Mouse (Mus musculus): ENCODE measurements around the gene Cdk18. TPM values are rescaled to one million over a fixed set of nuclear protein-coding genes. Genes with fewer than 3 reads are reported as not detected.
A peak's percentile ranks its signal among the peaks of the same experiment; 100 is the strongest.

Gene Cdk18
- polyA plus RNA-seq, 2 experiments = 0.67 to 1.7 TPM

DNA sequence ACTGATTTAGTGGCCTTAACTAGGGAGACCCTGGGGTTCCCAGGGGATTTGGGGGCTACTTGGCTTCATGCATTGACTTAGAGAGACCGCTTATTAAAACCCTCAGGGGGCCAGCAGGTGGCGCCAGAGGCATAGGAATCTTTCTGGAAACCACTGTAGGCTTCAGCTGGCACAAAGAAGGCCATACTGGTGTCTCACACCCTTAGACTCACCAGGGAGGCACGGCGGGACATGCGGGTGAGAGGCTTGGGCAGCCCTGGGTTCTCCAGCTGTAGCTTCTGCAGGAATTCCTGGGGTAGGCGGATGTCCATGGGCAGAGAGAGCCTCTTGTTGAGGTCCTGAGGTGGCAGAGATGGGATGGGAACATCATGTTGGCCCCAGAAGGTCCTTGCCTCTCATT is 18.2 kb downstream of the Cdk18 start:
- H3K4me1 ChIP-seq (replicated peaks; ENCODE audit: control insufficient read depth in 2 of 2, insufficient read depth in 2 of 2, low read length in 1 of 2) = peaks cover 0 to 5% of the 10 kb centered on the region in 2 experiments; a peak in 2 of 4 replicates
- H3K27me3 ChIP-seq (ENCODE audit: control insufficient read depth, insufficient read depth, low read length) = no peaks in the 10 kb centered on the region
- H3K9ac ChIP-seq (replicated peaks) = no peak overlapping the region
- no peak for ATAC-seq (ENCODE audit: insufficient read depth)
- no peak overlapping the region for H3K27ac ChIP-seq
- WGBS (ENCODE audit: insufficient replicate concordance) = 24% methylated on average over 6 of the region's 6 CpGs
- DNase-seq (ENCODE audit: low read depth in 3 of 3, low spot score in 3 of 3) = peak; percentile 24 to 44 (median 32)
- H3K36me3 ChIP-seq (replicated peaks; ENCODE audit: control insufficient read depth, insufficient read depth, low read depth) = no peaks in the 10 kb centered on the region
- peak; percentile 76 for TF ChIP-seq CTCF (IDR thresholded peaks at IDR 0.05; ENCODE audit: low read depth)
- TF ChIP-seq EP300 (IDR thresholded peaks at IDR 0.05; ENCODE audit: low read depth) = no peak
- no peak overlapping the region for H3K4me3 ChIP-seq (ENCODE audit: insufficient read depth in 1 of 2, low read depth in 2 of 2, low read length in 2 of 2)
- no peaks in the 10 kb centered on the region for H3K9me3 ChIP-seq (ENCODE audit: control insufficient read depth, low read length)
- H3K4me2 ChIP-seq (ENCODE audit: low read depth) = no peak overlapping the region

DNA sequence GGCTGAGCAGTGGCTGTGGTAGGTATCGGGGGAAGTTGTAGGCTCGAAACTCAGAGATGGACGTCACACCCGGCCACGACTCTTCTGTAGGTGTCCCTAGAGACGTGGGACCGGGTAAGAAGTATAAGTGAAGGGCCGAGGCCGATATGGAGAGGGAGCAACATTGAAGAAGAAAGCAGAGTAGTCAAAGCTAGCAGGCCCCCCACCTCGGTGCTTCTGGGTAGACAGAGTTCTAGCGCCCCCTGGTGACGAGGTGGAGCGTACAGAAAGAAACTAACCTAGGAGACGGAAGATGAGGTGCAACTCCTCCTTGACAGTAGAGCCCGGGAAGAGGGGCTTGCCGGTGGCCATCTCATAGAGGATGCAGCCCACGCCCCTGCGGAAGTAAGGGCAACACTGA is 22.9 kb downstream of the Cdk18 start:
- TF ChIP-seq EP300 (IDR thresholded peaks at IDR 0.05; ENCODE audit: low read depth) (no peak), CTCF (IDR thresholded peaks at IDR 0.05; ENCODE audit: low read depth) (peak; percentile 81)
- H3K4me1 ChIP-seq (replicated peaks; ENCODE audit: control insufficient read depth in 2 of 2, insufficient read depth in 2 of 2, low read length in 1 of 2) = no peaks in the 10 kb centered on the region
- no peak overlapping the region for H3K4me3 ChIP-seq (ENCODE audit: insufficient read depth in 1 of 2, low read depth in 2 of 2, low read length in 2 of 2)
- DNase-seq (ENCODE audit: low read depth in 3 of 3, low spot score in 3 of 3) = peak in 2 of 3 experiments; percentile 19 to 24
- no peak overlapping the region for H3K4me2 ChIP-seq (ENCODE audit: low read depth)
- H3K9me3 ChIP-seq (ENCODE audit: control insufficient read depth, low read length) = no peaks in the 10 kb centered on the region
- no peaks in the 10 kb centered on the region for H3K36me3 ChIP-seq (replicated peaks; ENCODE audit: control insufficient read depth, insufficient read depth, low read depth)
- WGBS (ENCODE audit: insufficient replicate concordance) = 27% methylated on average over 18 of the region's 18 CpGs
- no peak for ATAC-seq (ENCODE audit: insufficient read depth)
- H3K9ac ChIP-seq (replicated peaks) = no peak overlapping the region
- H3K27me3 ChIP-seq (ENCODE audit: control insufficient read depth, insufficient read depth, low read length) = no peaks in the 10 kb centered on the region
- H3K27ac ChIP-seq = no peak overlapping the region

DNA sequence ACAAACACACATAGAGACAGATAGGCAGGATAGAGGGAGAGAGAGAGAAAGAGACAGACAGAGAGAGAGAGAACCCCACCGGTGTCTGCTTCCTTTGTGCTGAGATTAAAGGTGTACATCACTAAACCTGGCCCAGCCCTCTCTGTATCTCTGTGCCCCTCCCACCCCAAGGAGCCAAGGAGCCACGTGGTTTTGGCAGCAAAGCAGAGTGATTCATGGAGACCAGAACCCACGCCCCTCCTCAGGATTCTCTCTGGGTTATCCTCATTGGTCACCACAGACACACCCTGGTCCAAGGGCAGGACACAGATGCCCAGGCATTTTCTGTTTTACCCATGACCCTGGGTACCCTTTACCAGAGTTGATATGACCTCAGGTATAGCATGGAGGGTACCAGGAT is 26.4 kb downstream of the Cdk18 start:
- ATAC-seq (ENCODE audit: insufficient read depth) = no peak
- WGBS (ENCODE audit: insufficient replicate concordance) = 40% methylated on average over 3 of the region's 3 CpGs
- no peak overlapping the region for H3K4me2 ChIP-seq (ENCODE audit: low read depth)
- H3K4me1 ChIP-seq (replicated peaks; ENCODE audit: control insufficient read depth in 2 of 2, insufficient read depth in 2 of 2, low read length in 1 of 2) = no peaks in the 10 kb centered on the region
- no peaks in the 10 kb centered on the region for H3K36me3 ChIP-seq (replicated peaks; ENCODE audit: control insufficient read depth, insufficient read depth, low read depth)
- TF ChIP-seq EP300 (IDR thresholded peaks at IDR 0.05; ENCODE audit: low read depth) (no peak), CTCF (IDR thresholded peaks at IDR 0.05; ENCODE audit: low read depth) (no peak)
- no peak overlapping the region for H3K4me3 ChIP-seq (ENCODE audit: insufficient read depth in 1 of 2, low read depth in 2 of 2, low read length in 2 of 2)
- no peaks in the 10 kb centered on the region for H3K27me3 ChIP-seq (ENCODE audit: control insufficient read depth, insufficient read depth, low read length)
- no peaks in the 10 kb centered on the region for H3K9me3 ChIP-seq (ENCODE audit: control insufficient read depth, low read length)
- H3K9ac ChIP-seq (replicated peaks) = no peak overlapping the region
- H3K27ac ChIP-seq = no peak overlapping the region
- no peak for DNase-seq (ENCODE audit: low read depth in 3 of 3, low spot score in 3 of 3)

DNA sequence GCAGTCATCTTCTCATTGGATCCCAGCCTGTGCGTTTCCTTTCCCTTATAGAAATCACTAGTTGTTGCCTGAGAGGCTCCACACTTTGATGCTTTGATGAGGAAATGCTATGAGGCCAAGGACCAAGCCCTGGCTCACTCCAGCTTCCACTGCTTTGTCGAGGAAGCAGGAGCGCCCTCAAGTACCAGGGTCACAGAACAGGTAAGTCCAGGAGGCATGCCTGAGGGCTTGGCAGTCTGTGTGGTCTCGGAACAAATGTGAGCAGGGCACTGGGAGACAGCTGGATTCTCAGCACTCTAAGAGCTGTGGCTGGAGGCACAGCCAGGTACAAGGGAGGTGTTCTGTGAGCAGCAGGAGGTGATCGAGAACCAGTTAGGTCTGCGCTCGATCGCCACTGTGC is 27.1 kb downstream of the Cdk18 start:
- Histone ChIP-seq H3K27ac (no peak overlapping the region), H3K27me3 (ENCODE audit: control insufficient read depth, insufficient read depth, low read length) (no peaks in the 10 kb centered on the region), H3K4me1 (replicated peaks; ENCODE audit: control insufficient read depth in 2 of 2, insufficient read depth in 2 of 2, low read length in 1 of 2) (no peaks in the 10 kb centered on the region), H3K4me3 (ENCODE audit: insufficient read depth in 1 of 2, low read depth in 2 of 2, low read length in 2 of 2) (no peak overlapping the region), H3K9me3 (ENCODE audit: control insufficient read depth, low read length) (no peaks in the 10 kb centered on the region), H3K36me3 (replicated peaks; ENCODE audit: control insufficient read depth, insufficient read depth, low read depth) (no peaks in the 10 kb centered on the region), H3K9ac (replicated peaks) (no peak overlapping the region), H3K4me2 (ENCODE audit: low read depth) (no peak overlapping the region)
- no peak for ATAC-seq (ENCODE audit: insufficient read depth)
- no peak for TF ChIP-seq EP300 (IDR thresholded peaks at IDR 0.05; ENCODE audit: low read depth)
- DNase-seq (ENCODE audit: low read depth in 3 of 3, low spot score in 3 of 3) = no peak
- WGBS (ENCODE audit: insufficient replicate concordance) = 62% methylated on average over 8 of the region's 8 CpGs

DNA sequence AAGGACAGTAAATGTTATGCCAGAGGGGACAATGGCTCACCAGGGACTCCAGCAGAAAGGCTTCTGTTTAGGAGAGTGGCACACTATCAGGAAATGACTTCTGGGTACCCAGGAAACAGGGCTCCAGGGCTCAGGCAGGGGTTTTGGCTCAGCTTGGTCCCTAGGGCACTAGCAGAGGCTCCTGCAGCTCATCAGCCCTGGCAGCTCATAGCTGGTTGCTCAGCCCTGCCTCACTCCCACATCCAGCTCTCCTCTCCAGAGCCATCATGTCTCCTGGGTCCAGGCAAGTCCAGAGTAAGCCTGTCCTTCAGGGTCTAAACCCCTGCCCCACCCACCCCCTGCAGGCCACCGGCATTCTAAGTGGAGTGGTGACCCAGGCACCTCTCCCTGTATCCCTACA is 28.1 kb downstream of the Cdk18 start:
- 50% methylated on average over 1 of the region's 1 CpGs for WGBS (ENCODE audit: insufficient replicate concordance)

More for the DNA sequence above, 28.1 kb downstream of the Cdk18 start:
- H3K4me1 ChIP-seq (replicated peaks; ENCODE audit: control insufficient read depth in 2 of 2, insufficient read depth in 2 of 2, low read length in 1 of 2) = no peaks in the 10 kb centered on the region
- H3K4me2 ChIP-seq (ENCODE audit: low read depth) = no peak overlapping the region
- H3K4me3 ChIP-seq (ENCODE audit: insufficient read depth in 1 of 2, low read depth in 2 of 2, low read length in 2 of 2) = no peak overlapping the region
- H3K36me3 ChIP-seq (replicated peaks; ENCODE audit: control insufficient read depth, insufficient read depth, low read depth) = no peaks in the 10 kb centered on the region
- no peak overlapping the region for H3K9ac ChIP-seq (replicated peaks)
- H3K9me3 ChIP-seq (ENCODE audit: control insufficient read depth, low read length) = no peaks in the 10 kb centered on the region
- H3K27ac ChIP-seq = no peak overlapping the region
- ATAC-seq (ENCODE audit: insufficient read depth) (no peak), DNase-seq (ENCODE audit: low read depth in 3 of 3, low spot score in 3 of 3) (no peak)
- H3K27me3 ChIP-seq (ENCODE audit: control insufficient read depth, insufficient read depth, low read length) = no peaks in the 10 kb centered on the region
- no peak for TF ChIP-seq CTCF (IDR thresholded peaks at IDR 0.05; ENCODE audit: low read depth)
- TF ChIP-seq EP300 (IDR thresholded peaks at IDR 0.05; ENCODE audit: low read depth) = no peak
